Mouse (Mus musculus) right cerebral cortex, postnatal 14 days (tissue): ENCODE data around the gene Rlf.
A peak's percentile ranks its signal among the peaks of the same experiment; 100 is the strongest.
"Not testable (repeated sequence)": the region's sequence is repeated elsewhere in the genome, so short reads cannot be mapped to it uniquely, and the experiment has no call there.

Source experiments
- DNase-seq: peaks from one replicate; pipeline ENCODE4 v3.0.0; 2022

Gene Rlf

GRCm38 (mm10) chr4:121214793-121215304 lies at the start of gene Rlf:
TSS of gene Rlf (minus strand) at chr4:121215084.
- peak; percentile 100 for DNase-seq

DNA sequence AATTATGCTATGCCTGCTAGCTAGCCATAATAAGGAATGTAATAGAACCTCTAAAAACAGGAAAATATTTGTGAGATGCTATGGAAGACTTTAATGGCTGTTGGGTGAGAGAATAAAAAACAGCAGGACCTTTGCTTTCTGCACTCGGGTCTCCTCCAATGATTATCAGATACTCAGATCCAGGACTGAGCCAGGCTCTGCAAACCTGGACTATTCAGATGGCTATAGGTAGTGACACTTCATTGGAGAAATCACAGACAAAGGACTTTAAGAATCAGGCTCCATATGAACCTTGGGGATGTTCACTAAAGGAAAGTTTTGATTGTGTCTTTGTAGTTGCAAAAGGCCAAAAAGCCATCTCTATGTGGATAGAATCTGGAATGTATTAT lies 26.7 kb upstream of the Rlf start:
- no peak for DNase-seq

DNA sequence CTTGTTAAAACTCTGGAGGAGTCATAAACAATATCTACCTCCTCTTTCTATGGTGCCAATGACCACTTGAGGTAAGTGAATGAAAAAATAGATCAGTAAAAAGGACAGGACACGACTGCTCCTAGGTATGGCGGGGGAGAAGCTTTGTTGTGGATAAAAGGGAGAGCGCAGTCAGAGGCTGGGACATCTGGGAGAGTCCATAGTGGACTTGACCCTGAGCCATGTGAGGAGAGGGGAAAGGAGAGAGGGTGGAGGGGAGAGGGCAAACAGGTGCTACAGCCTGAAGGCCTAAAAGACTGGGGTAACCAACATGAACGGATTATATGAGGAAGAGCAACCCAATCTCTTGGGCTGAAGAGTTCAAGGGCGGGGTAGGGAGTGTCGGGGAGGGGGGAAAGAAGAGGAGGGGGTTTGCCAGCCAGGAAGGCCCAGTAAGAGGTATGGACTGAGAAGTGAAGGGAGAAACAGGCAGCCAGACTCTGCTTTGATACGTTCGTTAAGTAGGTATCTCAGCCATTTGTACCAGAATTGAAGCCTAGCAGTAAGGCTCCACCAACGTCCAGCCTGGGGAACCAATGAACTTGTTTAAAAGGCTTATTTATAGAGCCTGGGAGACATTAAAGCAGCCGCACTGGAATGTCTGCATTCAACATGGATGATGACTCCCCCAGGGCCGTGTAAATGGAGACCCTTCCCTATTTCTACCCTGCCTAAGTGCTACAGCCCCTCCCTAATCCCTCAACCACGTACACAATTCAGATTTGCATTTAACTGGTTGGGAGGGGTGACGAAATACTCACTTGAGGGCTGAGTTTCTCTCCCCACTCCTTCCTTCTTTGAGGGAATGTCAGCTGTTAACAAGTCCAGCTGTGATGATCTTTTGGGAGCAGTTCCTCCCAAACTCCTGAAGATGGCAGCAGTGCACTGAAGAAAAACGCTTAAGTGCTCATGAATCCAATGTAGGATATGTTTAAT lies 26.0 kb upstream of the Rlf start:
- DNase-seq, result no peak

- no peak for DNase-seq
These were observed 25.0 kb upstream of the Rlf start for GRCm38 (mm10) chr4:121239878-121240277.

DNA sequence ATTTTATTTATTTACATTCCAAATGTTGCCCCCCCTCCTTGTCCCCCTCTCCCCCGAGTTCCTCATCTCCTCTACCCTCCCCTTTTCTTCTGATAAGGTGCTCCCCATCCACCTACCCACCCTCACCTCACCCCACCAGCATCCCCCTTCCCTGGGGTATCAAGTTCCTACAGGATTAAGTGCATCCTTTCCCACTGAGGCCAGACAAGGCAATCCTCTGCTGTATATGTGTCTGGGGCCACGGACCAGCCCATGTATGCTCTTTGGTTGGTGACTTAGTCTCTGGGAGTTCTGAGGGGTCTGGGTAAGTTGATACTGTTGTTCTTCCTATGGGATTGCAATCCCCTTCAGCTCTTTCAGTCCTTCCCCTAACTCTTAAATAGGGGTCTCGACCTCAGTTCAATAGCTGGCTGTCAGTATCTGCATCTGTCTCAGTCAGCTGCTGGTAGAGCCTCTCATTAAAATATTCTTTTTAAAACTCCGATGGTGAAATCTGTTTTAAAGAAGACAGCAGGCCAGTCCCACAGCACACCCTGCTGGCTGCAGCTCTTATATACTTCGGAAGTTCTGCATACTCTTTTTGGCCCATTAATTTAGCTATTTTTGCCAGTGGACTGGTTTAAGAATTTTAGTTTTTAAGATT lies 17.0 kb upstream of the Rlf start:
- peak; percentile 62 for DNase-seq

- DNase-seq, result peak; percentile 14
These were observed 16.2 kb upstream of the Rlf start for GRCm38 (mm10) chr4:121230943-121231614.

DNA sequence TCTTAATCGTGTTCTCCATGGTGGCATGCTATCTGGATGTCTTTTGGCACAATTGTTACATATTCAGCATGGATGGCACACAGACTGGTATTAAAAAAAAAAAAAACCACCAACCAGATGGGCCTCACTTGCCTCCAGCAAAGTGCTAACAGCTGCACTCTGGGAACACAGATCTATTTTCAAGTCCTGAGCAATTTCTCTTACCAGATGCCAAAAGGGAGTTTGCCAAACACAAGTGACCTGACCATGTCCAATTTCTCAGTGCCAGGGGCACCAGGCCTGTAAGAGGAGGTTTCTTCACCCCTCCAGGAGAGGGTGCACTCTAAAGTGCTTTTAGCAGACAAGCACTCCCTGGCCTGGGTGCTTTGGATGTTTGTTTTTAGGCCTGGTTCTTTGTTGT lies 12.2 kb upstream of the Rlf start:
- DNase-seq, result no peak

DNA sequence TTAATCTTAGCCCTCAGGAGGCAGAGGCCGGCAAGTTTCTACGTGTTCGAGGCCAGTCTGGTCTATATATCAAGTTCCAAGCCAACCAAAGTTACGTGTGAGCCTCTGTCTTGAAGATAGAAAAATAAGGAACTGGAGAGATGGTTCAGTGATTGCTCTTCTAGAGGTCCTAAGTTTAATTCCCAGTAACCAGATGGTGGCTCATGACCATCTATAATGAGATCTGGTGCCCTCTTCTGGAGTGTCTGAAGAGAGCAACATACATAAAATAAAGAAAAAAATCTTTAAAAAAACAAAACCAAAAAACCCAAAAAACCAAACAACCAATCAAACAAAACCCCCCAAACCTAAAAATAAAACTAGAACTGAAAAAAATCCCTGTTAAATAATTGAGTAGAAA lies 10.3 kb upstream of the Rlf start:
- DNase-seq, result no peak

GRCm38 (mm10) chr4:121223136-121223535 lies 8.3 kb upstream of the Rlf start:
- DNase-seq, result no peak

- no peak for DNase-seq
These were observed 1.3 kb upstream of the Rlf start for GRCm38 (mm10) chr4:121216216-121216615.

DNA sequence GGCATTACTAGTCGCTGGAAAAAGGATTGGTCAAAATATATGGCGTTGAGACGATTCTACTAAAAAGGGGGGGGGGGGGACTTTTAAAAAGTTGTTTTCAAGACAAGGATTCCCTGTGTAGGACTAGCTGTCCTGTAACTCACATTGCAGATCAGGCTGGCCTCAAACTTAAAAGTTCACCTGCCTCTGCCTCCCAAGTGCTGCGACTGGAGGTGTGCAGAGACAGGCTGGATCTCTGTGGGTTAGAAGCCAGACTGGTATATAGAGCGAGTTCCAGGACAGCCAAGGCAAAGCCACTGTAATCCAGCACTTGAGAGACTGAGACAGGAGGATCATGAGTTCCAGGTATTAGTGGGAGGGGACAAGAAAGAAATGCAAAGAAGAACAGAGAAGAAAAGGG lies 605 bp upstream of the Rlf start:
- DNase-seq, result no peak

DNA sequence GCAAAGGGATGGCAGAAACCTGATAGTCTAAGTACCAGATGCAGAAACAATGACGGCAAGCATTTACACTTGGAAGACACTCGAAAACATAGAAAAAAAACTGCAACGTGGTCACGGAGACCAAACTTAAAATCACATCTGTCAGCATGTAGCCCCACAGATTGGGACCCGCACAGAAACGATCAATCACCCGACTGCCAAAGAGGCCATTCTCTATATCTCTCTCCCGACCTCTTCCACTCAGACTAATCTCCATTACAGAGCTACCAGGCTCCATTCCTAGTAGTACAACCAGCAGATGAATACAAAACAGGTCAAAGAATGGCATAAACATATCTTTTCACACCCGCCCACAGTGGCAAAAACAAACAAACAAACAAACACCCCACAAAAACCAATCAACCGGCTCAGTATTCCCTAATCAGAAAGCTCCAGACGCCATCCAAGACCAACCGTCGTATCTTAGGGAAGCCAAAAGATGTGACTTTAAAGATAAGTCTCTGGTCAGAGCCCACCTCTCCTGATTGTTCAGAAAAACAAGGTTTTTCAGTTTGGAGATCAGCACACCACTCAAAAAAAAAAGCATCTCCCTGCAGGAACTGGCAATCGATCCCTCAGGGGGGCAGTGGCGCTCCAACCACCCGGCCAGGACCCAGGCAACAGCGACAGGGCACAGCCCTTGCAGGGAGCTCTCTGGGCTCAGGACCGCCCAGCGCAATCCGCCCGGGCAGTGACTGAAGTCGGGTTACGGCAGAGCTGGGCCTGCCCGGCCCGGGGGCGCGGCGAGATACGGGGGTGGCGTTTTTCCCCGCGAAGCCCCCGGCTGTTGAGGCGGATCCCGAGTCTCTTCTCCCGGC lies 720 bp downstream of the Rlf start:
- peak; percentile 58 for DNase-seq

- DNase-seq, result no peak
These were observed 6.0 kb downstream of the Rlf start for GRCm38 (mm10) chr4:121208911-121209310.

GRCm38 (mm10) chr4:121197856-121198255 lies 17.0 kb downstream of the Rlf start:
- no peak for DNase-seq

GRCm38 (mm10) chr4:121196995-121197394 lies 17.9 kb downstream of the Rlf start:
- DNase-seq, result no peak

GRCm38 (mm10) chr4:121196205-121196604 lies 18.7 kb downstream of the Rlf start:
- DNase-seq, result no peak

DNA sequence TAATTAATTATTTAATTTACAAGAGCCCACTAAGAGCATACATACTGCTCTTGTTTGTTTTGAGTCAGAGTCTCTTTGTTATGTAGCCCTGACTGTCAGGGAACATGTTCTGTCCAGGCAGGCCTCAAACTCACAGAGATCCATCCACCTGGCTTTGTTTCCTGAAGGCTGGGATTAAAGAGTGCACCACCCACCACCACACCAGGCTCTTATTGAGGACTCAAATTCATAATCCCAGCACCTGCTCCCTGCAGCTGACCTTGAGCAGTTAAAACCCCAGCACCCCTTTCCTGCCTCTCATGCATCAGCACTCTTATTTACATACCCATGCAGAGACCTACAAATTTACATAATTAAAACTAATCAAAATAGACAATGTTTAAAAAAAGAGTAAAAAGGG lies 20.1 kb downstream of the Rlf start:
- DNase-seq, result no peak

- DNase-seq, result no peak
These were observed 22.6 kb downstream of the Rlf start for GRCm38 (mm10) chr4:121192306-121192705.

DNA sequence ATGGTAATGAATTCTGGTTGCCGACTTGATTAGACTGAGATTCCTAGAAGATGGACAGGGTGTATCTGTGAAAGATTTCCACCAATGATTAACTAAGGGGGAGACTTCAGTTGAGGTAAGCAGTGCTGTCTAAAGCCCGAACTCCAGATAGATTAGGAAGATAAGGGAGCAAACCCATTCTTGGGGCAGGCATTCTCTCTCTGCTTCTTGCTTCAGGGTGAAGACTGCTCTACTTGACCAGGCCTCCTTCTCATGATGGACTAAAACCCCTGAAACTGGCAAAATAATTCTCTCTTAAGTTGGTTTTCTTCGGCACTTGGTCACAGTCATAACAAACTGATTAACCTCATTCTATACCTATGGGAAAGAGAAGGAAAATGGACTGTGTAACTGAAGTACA lies 25.5 kb downstream of the Rlf start:
- no peak for DNase-seq

DNA sequence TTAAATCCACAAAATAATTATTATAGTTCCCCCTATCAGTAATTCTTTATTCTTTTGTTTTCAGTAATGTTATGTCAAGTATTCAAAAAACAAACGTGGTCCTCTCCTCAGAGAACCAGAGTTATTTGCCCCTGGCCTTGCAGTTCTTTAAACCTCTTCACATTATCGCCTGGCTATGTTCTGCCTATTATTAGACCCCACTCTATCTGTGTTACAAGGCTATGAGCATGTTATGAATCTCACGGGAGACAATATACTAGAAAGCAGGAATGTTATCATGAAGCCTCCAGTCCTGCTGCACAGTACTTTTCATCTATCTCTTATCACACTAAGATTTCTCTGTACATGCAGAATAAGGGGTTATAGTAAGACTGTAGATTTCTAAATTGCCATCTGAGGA lies 35.2 kb downstream of the Rlf start:
- no peak for DNase-seq

DNA sequence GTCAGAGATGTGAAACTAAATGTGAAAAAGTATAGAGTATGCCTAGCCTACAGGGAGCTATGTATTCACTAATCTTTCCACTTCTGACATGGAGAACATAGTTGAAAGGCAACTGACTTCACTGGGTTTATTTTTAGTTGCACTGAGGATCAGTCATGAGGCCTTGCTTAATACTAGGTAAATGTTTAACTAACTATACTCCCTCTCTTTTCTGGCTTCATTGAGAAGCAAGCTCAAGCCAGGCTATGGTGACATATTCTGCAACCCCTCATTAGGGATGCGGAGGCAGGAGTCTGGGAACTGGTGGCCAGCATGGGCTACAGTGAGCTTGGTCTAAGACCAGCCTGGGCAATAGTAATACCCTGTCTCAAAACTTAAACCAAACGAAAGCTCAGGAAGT lies 47.2 kb downstream of the Rlf start:
- DNase-seq, result no peak

GRCm38 (mm10) chr4:121166697-121167096 lies 48.2 kb downstream of the Rlf start:
- not testable (repeated sequence) for DNase-seq
